Mouse (Mus musculus) heart, embryonic 13.5 days (tissue): Measurements from ENCODE around the gene Tex264. TPM values are rescaled to one million over a fixed set of nuclear protein-coding genes. Genes with fewer than 3 reads are reported as not detected.
"Not testable (repeated sequence)": the region's sequence is repeated elsewhere in the genome, so short reads cannot be mapped to it uniquely, and the experiment has no call there.

Experiments
- ATAC-seq: fragments of 200-750 bp; cut with Nextera tagmentation; 2 replicates; pipeline ENCODE4 v1.8.0; 2017; ENCODE audit warnings: moderate TSS enrichment; ENCODE audit not compliant: insufficient number of reproducible peaks, low FRiP score, low TSS enrichment; ENCODE audit errors: extremely low read depth
- H3K27ac ChIP-seq: fragments of 300-500 bp; sonication (generic); replicated peaks from 2 replicates; pipeline ENCODE4 v1.5.1; 2015; ENCODE audit warnings: moderate library complexity, mild to moderate bottlenecking, inconsistent platforms
- H3K27me3 ChIP-seq: fragments of 300-500 bp; sonication (generic); replicated peaks from 2 replicates; pipeline ENCODE4 v1.6.1; 2015; ENCODE audit warnings: mild to moderate bottlenecking, inconsistent platforms
- H3K36me3 ChIP-seq: fragments of 300-500 bp; sonication (generic); 2 replicates; pipeline ENCODE4 v1.6.1; 2015; ENCODE audit warnings: mild to moderate bottlenecking, inconsistent platforms
- H3K4me1 ChIP-seq: fragments of 300-500 bp; sonication (generic); 2 replicates; pipeline ENCODE4 v1.6.1; 2015; ENCODE audit warnings: inconsistent platforms
- H3K4me2 ChIP-seq: fragments of 300-500 bp; sonication (generic); 2 replicates; pipeline ENCODE4 v1.6.1; 2015; ENCODE audit warnings: inconsistent platforms, mild to moderate bottlenecking, moderate library complexity
- H3K4me3 ChIP-seq: fragments of 300-500 bp; sonication (generic); 2 replicates; pipeline ENCODE4 v1.5.1; 2015; ENCODE audit warnings: moderate library complexity, mild to moderate bottlenecking, inconsistent platforms
- H3K9ac ChIP-seq: fragments of 300-500 bp; sonication (generic); 2 replicates; pipeline ENCODE4 v1.6.1; 2015; ENCODE audit warnings: inconsistent platforms, mild to moderate bottlenecking, moderate library complexity
- H3K9me3 ChIP-seq: fragments of 300-500 bp; sonication (generic); 2 replicates; pipeline ENCODE4 v1.6.1; 2016; ENCODE audit warnings: inconsistent platforms
- WGBS: fragments of 180-500 bp; shearing (Covaris S2); methylation state at CpG from one replicate; pipeline ENCODE4 v1.1.7; 2015; ENCODE audit warnings: mixed read lengths; 5-methylcytosine and 5-hydroxymethylcytosine counted together
- polyA plus RNA-seq: library from polyadenylated mRNA; unstranded; fragments of >200 nt; fragmentation: Nextera tagmentation; extraction: Ambion mirVana; gene quantifications from 2 replicates; pipeline ENCODE4 v1.2.1, GENCODE M21; 2015

Tex264 gene
- polyA plus RNA-seq, 1 experiment from 2014 or later: 34.7 TPM

DNA sequence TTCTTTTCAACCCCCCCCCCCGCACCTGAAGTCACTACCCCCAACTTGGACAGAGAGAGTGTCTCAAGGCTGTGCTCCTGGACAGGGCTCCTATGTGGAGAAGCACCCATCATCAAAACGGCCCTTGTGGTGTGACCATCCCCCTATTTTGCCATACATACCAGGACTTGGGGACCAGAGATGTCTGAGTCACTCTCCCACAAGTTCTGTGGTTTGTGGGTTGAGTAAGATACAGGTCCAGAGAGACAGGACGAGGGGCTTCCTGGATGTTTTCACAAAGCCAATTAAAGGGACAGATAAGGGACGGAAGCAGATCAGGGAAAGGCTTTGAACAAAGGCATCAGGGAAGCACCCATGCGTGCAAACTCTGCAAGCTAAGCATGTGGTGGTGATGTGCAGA is 44.4 kb downstream of the Tex264 start:
- 0 out of 2 replicates have a peak, but pooled peaks cover 4% of the 10 kb centered on the region for H3K4me1 ChIP-seq
- no peak for ATAC-seq
- no peaks in the 10 kb centered on the region for H3K36me3 ChIP-seq
- no peak overlapping the region for H3K4me3 ChIP-seq
- WGBS: 35% methylated on average over 5 of the region's 5 CpGs
- H3K9me3 ChIP-seq: no peaks in the 10 kb centered on the region
- no peak overlapping the region for H3K27ac ChIP-seq
- no peak overlapping the region for H3K9ac ChIP-seq
- no peak overlapping the region for H3K4me2 ChIP-seq
- peaks cover 12% of the 10 kb centered on the region for H3K27me3 ChIP-seq

DNA sequence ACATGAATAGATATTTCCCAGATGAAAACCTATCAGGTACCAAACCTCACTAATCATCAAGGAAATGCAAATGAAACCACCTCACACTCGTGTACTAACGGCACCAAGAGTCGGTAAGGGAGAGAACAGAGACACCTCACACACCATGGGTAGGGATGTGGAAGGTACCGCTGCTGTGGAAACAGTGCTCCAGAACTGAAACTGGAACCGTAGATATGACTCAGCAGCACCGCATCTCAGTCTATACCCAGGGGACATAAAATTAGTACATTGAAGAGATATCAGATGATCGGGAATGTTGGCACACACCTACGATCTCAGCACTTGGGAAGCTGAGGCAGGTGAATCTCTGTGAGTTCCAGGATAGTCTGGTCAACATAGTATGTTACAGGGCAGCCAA is 47.6 kb downstream of the Tex264 start:
- Histone ChIP-seq H3K4me2 (no peak overlapping the region), H3K4me1 (0 out of 2 replicates have a peak, but pooled peaks cover 4% of the 10 kb centered on the region), H3K27me3 (no peaks in the 10 kb centered on the region), H3K27ac (no peak overlapping the region), H3K9me3 (no peaks in the 10 kb centered on the region), H3K36me3 (no peaks in the 10 kb centered on the region), H3K9ac (no peak overlapping the region), H3K4me3 (no peak overlapping the region)
- ATAC-seq: no peak
- 82% methylated on average over 8 of the region's 8 CpGs for WGBS

DNA sequence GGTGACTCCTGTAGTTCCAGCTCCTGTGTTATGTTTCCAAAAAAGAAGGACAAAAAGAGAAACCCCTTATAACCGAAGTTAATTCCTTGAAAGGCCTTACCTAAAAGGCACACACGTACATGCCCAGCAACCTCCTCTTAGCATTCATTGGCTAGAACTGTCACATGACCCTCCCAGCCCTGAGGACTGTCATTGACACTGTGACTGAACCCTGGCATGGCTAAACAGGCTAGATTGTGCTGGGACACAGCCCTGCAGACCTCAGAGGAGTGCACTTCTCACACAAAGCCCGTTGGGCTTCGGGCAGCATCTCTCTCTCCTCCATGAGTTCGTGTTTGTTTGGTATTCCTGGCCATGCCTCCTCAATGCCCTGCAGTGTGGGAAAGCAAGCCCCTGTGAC is 53.5 kb downstream of the Tex264 start:
- Histone ChIP-seq H3K9me3 (no peaks in the 10 kb centered on the region), H3K27me3 (no peaks in the 10 kb centered on the region), H3K4me3 (no peak overlapping the region), H3K4me2 (no peak overlapping the region), H3K27ac (no peak overlapping the region), H3K4me1 (peaks cover 4% of the 10 kb centered on the region), H3K36me3 (no peaks in the 10 kb centered on the region), H3K9ac (no peak overlapping the region)
- no peak for ATAC-seq
- WGBS: 65% methylated on average over 5 of the region's 5 CpGs

DNA sequence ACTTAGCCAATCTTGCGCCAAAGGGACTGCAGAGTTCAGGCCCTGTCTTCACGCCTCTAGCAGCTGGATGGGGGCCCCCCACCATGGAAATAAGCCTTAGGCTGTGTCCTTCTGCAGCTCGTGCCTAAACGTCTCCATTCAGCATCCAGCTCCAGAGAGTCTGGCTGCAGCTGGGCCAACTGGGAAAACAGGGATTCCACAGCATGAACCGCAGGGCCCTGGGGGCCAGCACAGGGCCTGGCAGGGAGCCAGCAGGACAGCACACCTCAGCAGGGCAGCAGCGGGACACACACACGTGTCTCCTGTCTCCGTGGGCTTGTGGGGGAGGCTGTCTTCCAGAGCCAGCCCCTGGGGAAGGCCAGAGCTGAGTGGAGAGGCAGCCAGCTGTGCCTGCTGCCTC is 57.9 kb downstream of the Tex264 start:
- H3K4me3 ChIP-seq, H3K4me1 ChIP-seq, H3K9me3 ChIP-seq, H3K4me2 ChIP-seq, H3K27me3 ChIP-seq, H3K27ac ChIP-seq, H3K36me3 ChIP-seq, H3K9ac ChIP-seq, ATAC-seq: not testable (repeated sequence)
- 16% methylated on average over 8 of the region's 8 CpGs for WGBS

DNA sequence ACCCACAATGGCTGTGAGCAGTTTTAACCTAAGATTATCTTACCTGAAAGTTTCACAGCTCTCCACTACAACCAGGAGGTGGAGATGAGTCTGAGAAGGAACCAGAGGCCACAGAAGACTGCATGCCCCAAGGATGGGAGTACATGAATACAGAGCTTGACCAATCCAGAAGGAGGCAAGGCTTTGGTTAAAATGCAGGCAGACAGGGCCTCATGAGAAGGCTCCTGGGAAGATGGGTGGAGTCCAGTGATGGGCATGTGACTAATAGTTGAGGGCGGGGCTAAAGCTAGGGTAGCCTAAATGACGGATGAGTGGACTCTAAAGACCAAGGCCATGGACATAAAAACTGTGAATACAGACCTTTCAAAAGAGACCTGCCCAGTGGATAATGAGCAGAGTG is 59.4 kb downstream of the Tex264 start, which contains the start of gene Iqcf6:
TSS of gene Iqcf6 (plus strand) at position 301 of the 400 bp plus-strand sequence.
- peaks cover 4% of the 10 kb centered on the region for H3K4me1 ChIP-seq
- no peak within 1 kb of the TSS for H3K4me2 ChIP-seq
- ATAC-seq: no peak
- 0 out of 2 replicates have a peak, but pooled peaks cover 8% of the 10 kb centered on the region for H3K27me3 ChIP-seq
- no peak within 1 kb of the TSS for H3K4me3 ChIP-seq
- no peaks in the 10 kb centered on the region for H3K36me3 ChIP-seq
- no peaks in the 10 kb centered on the region for H3K9me3 ChIP-seq
- 62% methylated on average over 2 of the region's 2 CpGs for WGBS
- H3K27ac ChIP-seq: no peak within 1 kb of the TSS
- H3K9ac ChIP-seq: no peak within 1 kb of the TSS

DNA sequence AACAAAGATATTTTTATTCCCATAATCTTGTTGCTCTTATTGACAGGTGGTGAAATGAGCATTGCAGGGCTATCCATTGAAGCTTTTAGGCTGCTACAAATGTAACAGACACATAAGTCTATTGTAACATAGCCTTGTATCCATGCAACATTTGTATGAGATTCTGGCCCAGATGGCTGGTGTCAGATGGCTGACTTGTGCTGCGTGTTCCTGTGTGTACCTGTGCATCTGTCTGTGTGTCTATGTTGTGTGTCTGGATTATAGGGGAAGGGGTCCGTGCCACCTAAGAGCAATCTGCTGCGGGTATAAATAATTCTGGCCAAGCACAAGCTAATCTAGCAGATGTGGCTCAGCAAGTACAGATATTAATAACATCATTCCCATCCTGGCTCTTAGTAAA is 68.2 kb downstream of the Tex264 start:
- H3K9ac ChIP-seq: no peak overlapping the region
- ATAC-seq: no peak
- no peaks in the 10 kb centered on the region for H3K4me1 ChIP-seq
- no peak overlapping the region for H3K4me3 ChIP-seq
- no peak overlapping the region for H3K27ac ChIP-seq
- peaks cover 11% of the 10 kb centered on the region for H3K9me3 ChIP-seq
- 71% methylated on average over 3 of the region's 3 CpGs for WGBS
- no peaks in the 10 kb centered on the region for H3K36me3 ChIP-seq
- H3K27me3 ChIP-seq: 0 out of 2 replicates have a peak, but pooled peaks cover 2% of the 10 kb centered on the region
- H3K4me2 ChIP-seq: no peak overlapping the region

DNA sequence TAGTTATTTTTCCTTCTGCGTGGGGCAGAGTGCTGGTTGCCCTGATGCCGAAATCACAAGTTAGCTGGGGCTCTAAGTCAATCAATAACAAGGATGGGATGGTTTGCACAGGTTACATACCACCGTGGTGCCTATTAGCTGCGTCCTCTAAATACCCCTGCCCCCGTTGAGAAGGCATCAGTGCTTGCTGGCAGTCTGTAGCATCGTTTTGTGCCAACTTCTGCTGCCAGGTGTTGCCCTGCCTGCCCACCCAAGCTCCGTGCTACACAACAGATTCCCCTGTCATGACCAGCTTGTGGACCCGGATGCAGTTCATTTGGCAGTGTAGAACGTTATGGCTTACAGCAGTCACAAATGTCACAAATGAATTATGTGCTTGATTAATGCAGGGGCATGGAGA is 69.4 kb downstream of the Tex264 start:
- Histone ChIP-seq H3K27me3 (0 out of 2 replicates have a peak, but pooled peaks cover 2% of the 10 kb centered on the region), H3K36me3 (no peaks in the 10 kb centered on the region), H3K4me3 (no peak overlapping the region), H3K9me3 (peaks cover 11% of the 10 kb centered on the region), H3K4me1 (no peaks in the 10 kb centered on the region), H3K27ac (no peak overlapping the region), H3K9ac (no peak overlapping the region), H3K4me2 (no peak overlapping the region)
- WGBS: 70% methylated on average over 9 of the region's 9 CpGs
- no peak for ATAC-seq

DNA sequence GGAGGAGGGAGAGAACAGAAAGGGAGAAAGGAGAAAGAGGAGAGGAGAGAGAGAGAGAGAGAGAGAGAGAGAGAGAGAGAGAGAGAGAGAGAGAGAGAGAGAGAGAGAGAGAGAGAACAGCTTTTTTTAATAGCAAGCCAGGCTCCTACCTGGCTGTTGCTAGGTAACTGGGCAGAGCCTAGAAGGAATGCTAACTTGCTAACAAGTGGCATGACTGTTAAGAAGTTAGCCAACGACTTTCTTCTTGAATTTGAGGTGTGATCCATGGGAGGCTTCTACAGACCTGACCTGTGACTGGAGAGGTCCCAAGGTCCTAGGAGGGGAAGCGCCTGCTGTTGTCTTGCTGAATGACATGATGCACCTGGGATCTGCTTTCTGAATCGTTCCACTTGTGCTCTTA is 71.1 kb downstream of the Tex264 start:
- no peak overlapping the region for H3K27ac ChIP-seq
- ATAC-seq: no peak
- H3K27me3 ChIP-seq: 0 out of 2 replicates have a peak, but pooled peaks cover 2% of the 10 kb centered on the region
- no peak overlapping the region for H3K4me3 ChIP-seq
- no peaks in the 10 kb centered on the region for H3K36me3 ChIP-seq
- peaks cover 5% of the 10 kb centered on the region; the same call in 1 of the 2 replicates for H3K9me3 ChIP-seq
- no peak overlapping the region for H3K9ac ChIP-seq
- no peak overlapping the region for H3K4me2 ChIP-seq
- no peaks in the 10 kb centered on the region for H3K4me1 ChIP-seq
- 44% methylated on average over 3 of the region's 3 CpGs for WGBS

DNA sequence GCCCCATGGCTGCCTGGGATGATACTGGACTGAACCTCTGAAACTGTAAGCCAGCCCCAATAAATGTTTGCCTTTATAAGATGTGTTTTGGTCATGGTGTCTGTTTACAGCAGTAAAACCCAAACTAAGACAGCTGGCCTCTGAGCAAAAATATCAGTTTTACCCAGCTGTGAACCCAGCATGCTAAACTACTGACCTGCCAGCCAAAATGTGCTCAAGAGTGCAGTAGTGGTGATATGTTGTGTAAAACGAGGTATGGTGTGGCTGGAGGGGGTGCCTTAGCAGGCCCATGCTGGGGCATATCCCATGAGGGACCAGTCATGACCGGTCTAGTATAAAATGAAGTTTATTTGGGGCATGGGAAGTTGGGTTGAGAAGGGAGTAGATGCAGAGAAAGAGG is 71.8 kb downstream of the Tex264 start:
- 53% methylated on average over 2 of the region's 2 CpGs for WGBS
- no peak for ATAC-seq
- H3K36me3 ChIP-seq: no peaks in the 10 kb centered on the region
- no peaks in the 10 kb centered on the region for H3K4me1 ChIP-seq
- H3K9me3 ChIP-seq: no peaks in the 10 kb centered on the region
- H3K4me3 ChIP-seq: no peak overlapping the region
- no peak overlapping the region for H3K4me2 ChIP-seq
- 0 out of 2 replicates have a peak, but pooled peaks cover 2% of the 10 kb centered on the region for H3K27me3 ChIP-seq
- H3K27ac ChIP-seq: no peak overlapping the region
- no peak overlapping the region for H3K9ac ChIP-seq

DNA sequence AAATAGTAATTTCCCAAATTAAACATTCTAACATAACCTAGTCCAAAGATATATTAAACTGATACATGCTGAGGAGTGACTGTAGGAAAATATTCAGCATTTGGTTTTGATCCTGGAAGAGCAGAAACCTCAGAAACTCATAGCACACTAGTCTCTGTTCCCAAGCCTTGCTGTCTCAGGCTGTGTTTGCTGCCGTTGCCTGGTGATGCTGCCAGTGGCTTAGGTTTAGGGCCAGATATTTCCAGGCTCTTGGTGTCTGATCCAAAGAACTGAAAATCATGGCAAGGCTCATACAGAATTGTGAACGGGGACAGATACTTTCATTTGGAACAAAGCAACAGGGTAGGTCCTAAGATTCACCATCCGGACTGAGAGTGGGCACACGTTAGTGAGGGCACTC is 75.0 kb downstream of the Tex264 start:
- ATAC-seq: no peak
- H3K9me3 ChIP-seq: peaks cover 6% of the 10 kb centered on the region; the same call in 1 of the 2 replicates
- H3K4me1 ChIP-seq: no peaks in the 10 kb centered on the region
- H3K27me3 ChIP-seq: 0 out of 2 replicates have a peak, but pooled peaks cover 2% of the 10 kb centered on the region
- H3K4me2 ChIP-seq: no peak overlapping the region
- H3K36me3 ChIP-seq: no peaks in the 10 kb centered on the region
- no peak overlapping the region for H3K9ac ChIP-seq
- no peak overlapping the region for H3K4me3 ChIP-seq
- no peak overlapping the region for H3K27ac ChIP-seq
- 74% methylated on average over 4 of the region's 4 CpGs for WGBS
